Mouse (Mus musculus): ENCODE results near the gene Gm5142. TPM values are rescaled to one million over a fixed set of nuclear protein-coding genes. Genes with fewer than 3 reads are reported as not detected.

Gm5142 gene
- polyA plus RNA-seq, 1 experiment from 2014 or later = not detected

- no peak overlapping the region for H3K4me2 ChIP-seq
- 78% methylated on average over 3 of the region's 3 CpGs for WGBS
- H3K9me3 ChIP-seq = no peaks in the 10 kb centered on the region
- no peak overlapping the region for H3K4me3 ChIP-seq
- no peaks in the 10 kb centered on the region for H3K4me1 ChIP-seq (replicated peaks)
- no peaks in the 10 kb centered on the region for H3K27me3 ChIP-seq
- H3K27ac ChIP-seq = no peak overlapping the region
- H3K9ac ChIP-seq = no peak overlapping the region
- H3K36me3 ChIP-seq = no peaks in the 10 kb centered on the region
- ATAC-seq (ENCODE audit: low FRiP score) = no peak
Measured at GRCm38 (mm10) chr14:59157016-59157698, 21.4 kb downstream of the Gm5142 start.

GRCm38 (mm10) chr14:59155589-59155988 is 23.0 kb downstream of the Gm5142 start:
- H3K27ac ChIP-seq = no peak overlapping the region
- 83% methylated on average over 2 of the region's 2 CpGs for WGBS
- no peaks in the 10 kb centered on the region for H3K27me3 ChIP-seq
- ATAC-seq (ENCODE audit: low FRiP score) = no peak
- no peak overlapping the region for H3K9ac ChIP-seq
- H3K4me2 ChIP-seq = no peak overlapping the region
- H3K4me1 ChIP-seq (replicated peaks) = no peaks in the 10 kb centered on the region
- H3K9me3 ChIP-seq = no peaks in the 10 kb centered on the region
- no peaks in the 10 kb centered on the region for H3K36me3 ChIP-seq
- no peak overlapping the region for H3K4me3 ChIP-seq

GRCm38 (mm10) chr14:59142793-59143192 is 35.8 kb downstream of the Gm5142 start, which contains the start of gene 1700129C05Rik:
1700129C05Rik (minus strand) TSS chr14:59142893.
- Histone ChIP-seq H3K4me3 (no peak within 1 kb of the TSS), H3K27me3 (no peaks in the 10 kb centered on the region), H3K4me1 (replicated peaks) (no peaks in the 10 kb centered on the region), H3K9ac (no peak within 1 kb of the TSS), H3K4me2 (no peak within 1 kb of the TSS), H3K9me3 (no peaks in the 10 kb centered on the region), H3K27ac (no peak within 1 kb of the TSS), H3K36me3 (no peaks in the 10 kb centered on the region)
- WGBS = 94% methylated on average over 4 of the region's 4 CpGs
- ATAC-seq (ENCODE audit: low FRiP score) = no peak

GRCm38 (mm10) chr14:59114281-59114680 is 64.3 kb downstream of the Gm5142 start:
- no peak overlapping the region for H3K27ac ChIP-seq
- H3K4me1 ChIP-seq (replicated peaks) = no peaks in the 10 kb centered on the region
- H3K4me3 ChIP-seq = no peak overlapping the region
- H3K4me2 ChIP-seq = no peak overlapping the region
- no peaks in the 10 kb centered on the region for H3K9me3 ChIP-seq
- H3K9ac ChIP-seq = no peak overlapping the region
- WGBS = 7% methylated on average over 2 of the region's 2 CpGs
- H3K36me3 ChIP-seq = no peaks in the 10 kb centered on the region
- ATAC-seq (ENCODE audit: low FRiP score) = no peak
- H3K27me3 ChIP-seq = no peaks in the 10 kb centered on the region

Other genes starting within 250 kb of the Gm5142 start
- not detected in 2 replicates for gene 1700129C05Rik, start 35.9 kb downstream of the Gm5142 start, polyA plus RNA-seq (2015; fragmentation: Nextera tagmentation; extraction: Ambion mirVana)
- 64.4 and 65.6 TPM in 2 replicates for gene Rcbtb1, start 22.5 kb upstream of the Gm5142 start, polyA plus RNA-seq (2015; fragmentation: Nextera tagmentation; extraction: Ambion mirVana)
- gene Gm6904, start 81.5 kb upstream of the Gm5142 start, polyA plus RNA-seq (2015; fragmentation: Nextera tagmentation; extraction: Ambion mirVana) = not detected in 2 replicates
- not detected in 2 replicates for gene Phf11a, start 118.8 kb upstream of the Gm5142 start, polyA plus RNA-seq (2015; fragmentation: Nextera tagmentation; extraction: Ambion mirVana)
- gene Phf11b, start 162.6 kb upstream of the Gm5142 start, polyA plus RNA-seq (2015; fragmentation: Nextera tagmentation; extraction: Ambion mirVana) = 0.17 and 0.21 TPM in 2 replicates
- gene Phf11d, start 186.7 kb upstream of the Gm5142 start, polyA plus RNA-seq (2015; fragmentation: Nextera tagmentation; extraction: Ambion mirVana) = 0.35 and 0.39 TPM in 2 replicates
- gene Phf11c, start 216.6 kb upstream of the Gm5142 start, polyA plus RNA-seq (2015; fragmentation: Nextera tagmentation; extraction: Ambion mirVana) = 0.31 and 0.54 TPM in 2 replicates

All from hindbrain, embryonic 13.5 days (tissue).